ENCODE assay signal across 32 mouse cellular contexts in the genomic region with DNA sequence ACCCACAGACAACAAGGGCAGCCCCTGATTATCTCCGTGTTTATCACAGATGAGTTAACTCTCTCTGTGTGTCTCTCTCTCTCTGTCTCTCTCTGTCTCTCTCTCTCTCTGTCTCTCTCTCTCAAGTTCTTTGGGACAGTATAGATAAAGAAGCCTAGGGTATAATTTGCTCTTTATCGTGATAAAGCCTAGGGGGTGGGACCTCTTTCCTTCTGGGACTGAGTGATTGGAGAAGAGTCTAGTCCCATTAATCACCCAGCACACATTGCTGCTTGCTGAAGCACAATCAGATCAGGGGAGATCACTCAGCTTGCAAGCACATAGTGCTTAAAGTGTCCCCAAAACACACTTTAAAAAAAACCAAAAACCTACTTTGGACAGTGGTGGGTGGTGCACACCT. TPM values are rescaled to one million over a fixed set of nuclear protein-coding genes. Genes with fewer than 3 reads are reported as not detected.
DNase-seq lines count a peak whose midpoint lies in the region; ATAC-seq lines count a peak whose summit lies in the region.
"Had no signal": no experiment of that assay in that cellular context is flagged by ENCODE, and none has a peak within 500 bp of the region (broad histone marks: within the 10 kb centered on the region; RNA-seq: fewer than 3 reads in every experiment).

No protein-coding gene starts in this region.

- H3K36me3 ChIP-seq in liver, embryonic 11.5 days (ENCODE audit: control insufficient read depth, insufficient read depth, low read length), result no peaks in the 10 kb centered on the region
- no peaks in the 10 kb centered on the region for H3K36me3 ChIP-seq in liver, embryonic 16.5 days (ENCODE audit: control insufficient read depth, insufficient read depth)
- no peaks in the 10 kb centered on the region for H3K36me3 ChIP-seq in kidney, embryonic 14.5 days (ENCODE audit: control insufficient read depth, insufficient read depth, low read length)
- H3K36me3 ChIP-seq: embryonic facial prominence, embryonic 12.5 days; forebrain, embryonic 10.5 days; forebrain, embryonic 15.5 days; heart, embryonic 10.5 days; heart, embryonic 15.5 days; hindbrain, embryonic 12.5 days; intestine, embryonic 15.5 days; limb, embryonic 10.5 days; limb, embryonic 15.5 days; lung, embryonic 15.5 days had no signal

- peak overlapping the region; percentile 49 for H3K27ac ChIP-seq in liver, embryonic 11.5 days (ENCODE audit: low read depth, low read length)
- peak overlapping the region; percentile 43 for H3K27ac ChIP-seq in liver, embryonic 16.5 days (ENCODE audit: low read length)
- no peak overlapping the region for H3K27ac ChIP-seq in kidney, embryonic 14.5 days (ENCODE audit: low read depth, low read length)
- H3K27ac ChIP-seq: embryonic facial prominence, embryonic 12.5 days; forebrain, embryonic 10.5 days; forebrain, embryonic 15.5 days; gastrocnemius, adult 2 months; heart, embryonic 10.5 days; heart, embryonic 15.5 days; hindbrain, embryonic 12.5 days; hindbrain, postnatal 0 days; intestine, embryonic 15.5 days; kidney, postnatal 0 days; limb, embryonic 10.5 days; limb, embryonic 15.5 days; lung, embryonic 15.5 days had no signal

- peak overlapping the region; percentile 36; the same call in 1 of the 2 replicates for H3K4me2 ChIP-seq in liver, embryonic 11.5 days
- peak overlapping the region; percentile 35 for H3K4me2 ChIP-seq in liver, embryonic 16.5 days (ENCODE audit: low read depth, low read length)
- no peak overlapping the region for H3K4me2 ChIP-seq in kidney, embryonic 14.5 days (replicated peaks; ENCODE audit: low read depth, low read length)
- H3K4me2 ChIP-seq: embryonic facial prominence, embryonic 12.5 days; forebrain, embryonic 15.5 days; heart, embryonic 15.5 days; hindbrain, embryonic 12.5 days; intestine, embryonic 15.5 days; limb, embryonic 15.5 days; lung, embryonic 15.5 days had no signal

- no peak overlapping the region for H3K9ac ChIP-seq in liver, embryonic 11.5 days (ENCODE audit: low read depth, low read length)
- H3K9ac ChIP-seq in liver, embryonic 16.5 days (ENCODE audit: low read depth, low read length), result no peak overlapping the region
- no peak overlapping the region for H3K9ac ChIP-seq in kidney, embryonic 14.5 days (ENCODE audit: low read depth, low read length)
- H3K9ac ChIP-seq: embryonic facial prominence, embryonic 12.5 days; forebrain, embryonic 15.5 days; heart, embryonic 15.5 days; hindbrain, embryonic 12.5 days; intestine, embryonic 15.5 days; limb, embryonic 15.5 days; lung, embryonic 15.5 days had no signal

- WGBS in liver, embryonic 11.5 days, result 38% methylated on average over 2 of the region's 2 CpGs
- WGBS in liver, embryonic 16.5 days (ENCODE audit: insufficient replicate concordance), result 15% methylated on average over 2 of the region's 2 CpGs
- 72% methylated on average over 2 of the region's 2 CpGs for WGBS in kidney, embryonic 14.5 days

- DNase-seq in c-Kit-positive CD71-positive TER-119-negative erythroid progenitor cells, embryonic 14.5 days (ENCODE audit: low read depth), result peak; percentile 70
- DNase-seq in liver, embryonic 11.5 days (ENCODE audit: low spot score), result no peak
- DNase-seq in retina, postnatal 1 day, result peak; percentile 55
- no peak for DNase-seq in lung, postnatal 10 days
- no peak for DNase-seq in testis, postnatal 14 days (ENCODE audit: low spot score)
- DNase-seq: adrenal gland, postnatal 10 days; cerebellum, adult 11-12 months; cerebellum, adult 9-11 months; embryo, embryonic 11 days; gastrocnemius, adult 2 months; heart, adult 11 months; kidney, adult 2 months; lung, postnatal 4 days; midbrain, embryonic 14.5 days; right cerebral cortex, postnatal 25 days; spleen, adult 18-20 months; thymus, postnatal 14 days had no signal

- H3K4me3 ChIP-seq in liver, embryonic 11.5 days (ENCODE audit: low read depth, low read length), result no peak overlapping the region
- H3K4me3 ChIP-seq in liver, embryonic 16.5 days (ENCODE audit: low read depth, low read length), result no peak overlapping the region
- H3K4me3 ChIP-seq in kidney, embryonic 14.5 days (ENCODE audit: low read length), result no peak overlapping the region
- H3K4me3 ChIP-seq: embryonic facial prominence, embryonic 12.5 days; forebrain, embryonic 10.5 days; forebrain, embryonic 15.5 days; gastrocnemius, adult 2 months; heart, embryonic 10.5 days; heart, embryonic 15.5 days; hindbrain, embryonic 12.5 days; intestine, embryonic 15.5 days; limb, embryonic 10.5 days; limb, embryonic 15.5 days; lung, embryonic 15.5 days had no signal

- peaks cover 27% of the 10 kb centered on the region for H3K4me1 ChIP-seq in liver, embryonic 11.5 days (replicated peaks; ENCODE audit: control insufficient read depth, insufficient read depth, low read length)
- H3K4me1 ChIP-seq in liver, embryonic 16.5 days (ENCODE audit: control insufficient read depth, low read depth, low read length), result peaks cover 23% of the 10 kb centered on the region
- H3K4me1 ChIP-seq in kidney, embryonic 14.5 days (ENCODE audit: control insufficient read depth, insufficient read depth, low read length), result no peaks in the 10 kb centered on the region
- H3K4me1 ChIP-seq: embryonic facial prominence, embryonic 12.5 days; forebrain, embryonic 10.5 days; forebrain, embryonic 15.5 days; heart, embryonic 15.5 days; hindbrain, embryonic 12.5 days; intestine, embryonic 15.5 days; limb, embryonic 10.5 days; limb, embryonic 15.5 days; lung, embryonic 15.5 days had no signal

- no peaks in the 10 kb centered on the region for H3K9me3 ChIP-seq in liver, embryonic 11.5 days (ENCODE audit: control insufficient read depth, low read length)
- no peaks in the 10 kb centered on the region for H3K9me3 ChIP-seq in liver, embryonic 16.5 days (replicated peaks; ENCODE audit: control insufficient read depth, low read length)
- no peaks in the 10 kb centered on the region for H3K9me3 ChIP-seq in kidney, embryonic 14.5 days (ENCODE audit: control insufficient read depth, low read length)
- H3K9me3 ChIP-seq: embryonic facial prominence, embryonic 12.5 days; forebrain, embryonic 10.5 days; forebrain, embryonic 15.5 days; heart, embryonic 10.5 days; heart, embryonic 15.5 days; hindbrain, embryonic 12.5 days; intestine, embryonic 15.5 days; limb, embryonic 10.5 days; limb, embryonic 15.5 days; lung, embryonic 15.5 days had no signal

- no peaks in the 10 kb centered on the region for H3K27me3 ChIP-seq in liver, embryonic 11.5 days (replicated peaks; ENCODE audit: control insufficient read depth, insufficient read depth, low read length)
- no peaks in the 10 kb centered on the region for H3K27me3 ChIP-seq in liver, embryonic 16.5 days (ENCODE audit: control insufficient read depth, insufficient read depth, low read depth, low read length)
- H3K27me3 ChIP-seq in kidney, embryonic 14.5 days (ENCODE audit: control insufficient read depth, insufficient read depth, low read length), result no peaks in the 10 kb centered on the region
- H3K27me3 ChIP-seq: embryonic facial prominence, embryonic 12.5 days; forebrain, embryonic 15.5 days; heart, embryonic 15.5 days; hindbrain, embryonic 12.5 days; intestine, embryonic 15.5 days; limb, embryonic 15.5 days; lung, embryonic 15.5 days had no signal

- ATAC-seq in liver, embryonic 11.5 days (replicated peaks; ENCODE audit: low FRiP score), result peak; percentile 89
- peak; percentile 90 for ATAC-seq in liver, embryonic 16.5 days (ENCODE audit: low read depth)
- ATAC-seq in kidney, embryonic 14.5 days (ENCODE audit: low FRiP score, low TSS enrichment), result no peak
- ATAC-seq: forebrain, embryonic 15.5 days; hindbrain, postnatal 0 days; Patski had no signal

RNA-seq across cellular contexts. Expression of gene Srgn, which starts 6.3 kb away (rescaled TPM):
- 59.2 and 66.1 TPM in 2 replicates for polyA plus RNA-seq in liver, embryonic 11.5 days (2014; fragmentation: Nextera tagmentation; extraction: Ambion mirVana)
- 62.1 and 65.8 TPM in 2 replicates for polyA plus RNA-seq in liver, embryonic 16.5 days (2015; fragmentation: Nextera tagmentation; extraction: Ambion mirVana)
- 5.7 and 9.2 TPM in 2 replicates for polyA plus RNA-seq in kidney, embryonic 14.5 days (2014; fragmentation: Nextera tagmentation; extraction: Ambion mirVana)
- polyA plus RNA-seq: Patski had no signal

RNA-seq across cellular contexts. Expression of gene Vps26a, which starts 34.3 kb away (rescaled TPM):
- polyA plus RNA-seq in liver, embryonic 11.5 days (2014; fragmentation: Nextera tagmentation; extraction: Ambion mirVana), result 77.4 and 87.8 TPM in 2 replicates
- 38.0 and 44.0 TPM in 2 replicates for polyA plus RNA-seq in liver, embryonic 16.5 days (2015; fragmentation: Nextera tagmentation; extraction: Ambion mirVana)
- 59.9 and 83.4 TPM in 2 replicates for polyA plus RNA-seq in kidney, embryonic 14.5 days (2014; fragmentation: Nextera tagmentation; extraction: Ambion mirVana)

RNA-seq across cellular contexts. Expression of gene Kif1bp, which starts 57.3 kb away (rescaled TPM):
- polyA plus RNA-seq in liver, embryonic 11.5 days (2014; fragmentation: Nextera tagmentation; extraction: Ambion mirVana), result 28.1 and 28.3 TPM in 2 replicates
- polyA plus RNA-seq in liver, embryonic 16.5 days (2015; fragmentation: Nextera tagmentation; extraction: Ambion mirVana), result 8.6 and 9.9 TPM in 2 replicates
- 32.4 and 41.5 TPM in 2 replicates for polyA plus RNA-seq in kidney, embryonic 14.5 days (2014; fragmentation: Nextera tagmentation; extraction: Ambion mirVana)

Comparison
In these comparisons a context has a peak if more than half of its experiments do, and no peak if none do; other contexts are left out.
1. DNase-seq: peak in c-Kit-positive CD71-positive TER-119-negative erythroid progenitor cells, embryonic 14.5 days (single experiment) and retina, postnatal 1 day (single experiment); none in liver, embryonic 11.5 days (single experiment), lung, postnatal 10 days (single experiment) and testis, postnatal 14 days (single experiment).